Mouse (Mus musculus): ENCODE measurements around the gene Tspan17.

Gene Tspan17

GRCm38 (mm10) chr13:54806434-54806976 lies 17.3 kb downstream of the Tspan17 start:
- no peak for DNase-seq (ENCODE audit: low spot score)

- DNase-seq (ENCODE audit: low spot score): no peak
These were observed 18.9 kb downstream of the Tspan17 start for GRCm38 (mm10) chr13:54808067-54808466.

GRCm38 (mm10) chr13:54811476-54811875 lies 22.3 kb downstream of the Tspan17 start:
- no peak for DNase-seq (ENCODE audit: low spot score)

- no peak for DNase-seq (ENCODE audit: low spot score)
These were observed 24.2 kb downstream of the Tspan17 start for GRCm38 (mm10) chr13:54813381-54813780.

- DNase-seq (ENCODE audit: low spot score): no peak
These were observed 29.4 kb downstream of the Tspan17 start for GRCm38 (mm10) chr13:54818399-54819254.

- DNase-seq (ENCODE audit: low spot score): no peak
These were observed 31.9 kb downstream of the Tspan17 start for GRCm38 (mm10) chr13:54821106-54821505.

GRCm38 (mm10) chr13:54821931-54822330 lies 32.8 kb downstream of the Tspan17 start:
- no peak for DNase-seq (ENCODE audit: low spot score)

- no peak for DNase-seq (ENCODE audit: low spot score)
These were observed 35.1 kb downstream of the Tspan17 start for GRCm38 (mm10) chr13:54824111-54824931.

GRCm38 (mm10) chr13:54827992-54828391 lies 38.8 kb downstream of the Tspan17 start:
- DNase-seq (ENCODE audit: low spot score): no peak

- DNase-seq (ENCODE audit: low spot score): no peak
These were observed 39.3 kb downstream of the Tspan17 start for GRCm38 (mm10) chr13:54828508-54828907.

GRCm38 (mm10) chr13:54829450-54829849 lies 40.3 kb downstream of the Tspan17 start:
- no peak for DNase-seq (ENCODE audit: low spot score)

GRCm38 (mm10) chr13:54836351-54837030 lies 47.3 kb downstream of the Tspan17 start:
- DNase-seq (ENCODE audit: low spot score): no peak

GRCm38 (mm10) chr13:54837061-54837460 lies 47.9 kb downstream of the Tspan17 start:
- DNase-seq (ENCODE audit: low spot score): no peak

- DNase-seq (ENCODE audit: low spot score): no peak
These were observed 48.3 kb downstream of the Tspan17 start for GRCm38 (mm10) chr13:54837471-54837889.

GRCm38 (mm10) chr13:54838540-54838939 lies 49.4 kb downstream of the Tspan17 start:
- no peak for DNase-seq (ENCODE audit: low spot score)

- DNase-seq (ENCODE audit: low spot score): no peak
These were observed 50.0 kb downstream of the Tspan17 start for GRCm38 (mm10) chr13:54839211-54839610.

GRCm38 (mm10) chr13:54844579-54844978 lies 55.4 kb downstream of the Tspan17 start:
- DNase-seq (ENCODE audit: low spot score): no peak

All from testis, postnatal 10 days (tissue).